Mouse (Mus musculus): Measurements from ENCODE around the gene Spns1.
A peak's percentile ranks its signal among the peaks of the same experiment; 100 is the strongest.
"Not testable (repeated sequence)": the region's sequence is repeated elsewhere in the genome, so short reads cannot be mapped to it uniquely, and the experiment has no call there.

Gene Spns1

DNA sequence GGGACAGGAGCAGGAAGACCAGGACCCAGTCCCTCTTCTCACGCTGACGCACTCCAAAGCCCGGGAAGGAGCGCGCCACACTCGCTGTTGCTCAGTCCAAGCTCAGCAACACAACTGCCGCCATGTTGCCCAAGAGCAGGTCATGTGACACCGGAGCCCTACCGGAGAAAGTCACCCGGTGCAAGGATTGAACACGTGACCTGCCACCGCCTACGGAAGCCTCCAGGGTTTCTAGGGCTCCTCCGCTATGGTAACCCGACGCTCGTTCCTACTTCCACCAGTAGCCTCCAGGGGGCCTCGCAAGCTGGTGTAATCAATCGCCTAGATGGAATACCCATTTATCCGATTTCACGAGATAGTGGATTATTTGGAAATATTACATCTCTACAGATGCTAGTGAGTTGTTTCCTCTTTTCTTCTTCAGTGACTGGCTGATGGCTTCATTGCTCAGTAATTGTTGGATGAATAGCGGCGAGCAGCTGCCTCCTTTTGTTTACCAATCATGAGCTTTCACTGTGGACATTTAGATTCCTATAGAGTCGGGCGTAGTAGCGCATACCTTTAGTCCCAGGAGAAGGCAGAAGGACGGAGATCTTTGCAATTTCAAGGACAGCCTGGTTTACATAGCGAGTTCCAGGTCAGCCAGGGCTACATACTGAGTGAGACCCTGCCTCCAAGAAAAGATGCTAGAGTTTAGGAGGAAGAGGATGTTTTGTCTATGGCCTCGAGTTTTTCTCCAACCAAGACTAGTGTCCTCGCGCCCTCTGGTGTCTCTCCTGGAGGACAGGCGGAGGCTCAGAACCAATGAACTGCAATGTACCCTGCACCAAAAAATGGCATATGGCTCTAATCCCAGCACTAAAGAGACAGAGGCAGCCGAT lies at the start of gene Spns1:
Gene Spns1 (minus strand): TSS at position 173 of the 881 bp plus-strand sequence.
- DNase-seq = peak; percentile 97

DNA sequence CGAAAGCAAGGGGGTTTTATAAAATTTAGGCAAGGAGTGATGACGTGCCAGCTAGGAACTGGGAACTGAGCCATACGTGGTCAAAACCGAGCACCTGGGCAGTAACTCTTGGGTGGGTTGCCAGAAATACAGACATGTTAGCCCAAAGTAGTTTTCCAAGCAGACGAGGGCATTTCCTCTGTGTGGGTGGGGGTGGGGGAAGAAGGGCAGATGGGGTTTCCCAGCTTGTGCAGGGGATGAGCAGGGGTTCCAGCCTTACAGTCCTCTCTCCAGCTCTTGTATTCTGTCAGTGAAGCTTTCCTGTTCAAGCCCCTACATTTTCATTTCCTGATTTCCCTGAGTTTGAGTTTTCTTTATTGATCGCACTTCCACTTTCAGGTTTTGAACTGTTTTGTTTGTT lies 46.9 kb upstream of the Spns1 start:
- DNase-seq = no peak

DNA sequence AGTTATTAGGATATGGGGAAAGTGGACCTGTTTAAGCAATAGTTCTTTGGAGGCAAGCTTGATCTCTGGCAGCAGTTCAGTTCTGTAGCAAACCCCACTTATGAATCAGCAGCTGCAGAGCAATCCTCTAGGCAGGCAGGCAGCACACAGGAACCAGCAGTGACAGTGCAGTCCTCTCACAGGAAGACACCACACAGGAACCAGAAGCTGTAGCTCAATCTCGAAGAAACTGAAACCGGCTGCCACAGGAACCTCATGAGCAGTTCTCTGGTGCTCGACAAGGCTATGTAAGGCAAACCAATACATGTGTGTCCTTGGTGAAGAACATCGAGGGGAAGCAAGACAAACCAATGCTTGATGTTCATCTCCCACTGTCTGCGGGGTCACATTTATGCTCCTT lies 44.5 kb upstream of the Spns1 start:
- DNase-seq = no peak

DNA sequence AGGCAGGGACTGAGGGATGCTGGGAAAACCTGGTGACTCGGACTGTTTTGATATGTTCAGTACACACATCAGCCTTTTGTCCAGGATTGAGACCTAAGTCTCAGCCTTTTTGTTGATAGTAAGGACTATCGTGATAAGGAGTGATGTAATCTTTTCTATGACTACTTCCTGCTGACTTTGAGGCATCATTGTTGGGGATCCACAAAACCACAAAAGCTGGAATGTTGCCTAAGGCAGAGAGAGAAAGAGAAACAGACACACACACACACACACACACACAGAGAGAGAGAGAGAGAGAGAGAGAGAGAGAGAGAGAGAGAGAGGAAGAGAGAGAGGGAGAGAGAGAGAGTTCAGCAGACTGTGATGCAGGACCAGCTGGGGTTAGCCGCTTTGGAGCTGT lies 41.2 kb upstream of the Spns1 start:
- no peak for DNase-seq

DNA sequence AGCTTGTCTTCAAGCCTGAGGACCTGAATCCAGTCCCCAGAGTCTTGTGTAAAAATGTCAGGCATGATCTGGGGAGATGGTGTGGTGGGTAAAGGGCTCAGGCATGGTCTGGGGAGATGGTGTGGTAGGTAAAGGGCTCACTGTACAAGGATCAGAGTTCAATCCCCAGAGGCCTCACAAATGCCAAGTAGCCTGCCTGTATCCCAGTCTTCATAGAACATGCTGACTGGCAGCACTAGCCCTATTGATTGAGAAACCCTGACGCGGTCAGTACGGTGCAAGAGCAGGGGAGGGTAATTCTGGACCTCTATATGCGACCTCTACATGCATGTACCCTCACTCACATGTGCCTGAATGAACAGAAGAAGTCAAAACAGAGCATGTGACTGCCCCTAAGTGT lies 40.4 kb upstream of the Spns1 start:
- DNase-seq = no peak

DNA sequence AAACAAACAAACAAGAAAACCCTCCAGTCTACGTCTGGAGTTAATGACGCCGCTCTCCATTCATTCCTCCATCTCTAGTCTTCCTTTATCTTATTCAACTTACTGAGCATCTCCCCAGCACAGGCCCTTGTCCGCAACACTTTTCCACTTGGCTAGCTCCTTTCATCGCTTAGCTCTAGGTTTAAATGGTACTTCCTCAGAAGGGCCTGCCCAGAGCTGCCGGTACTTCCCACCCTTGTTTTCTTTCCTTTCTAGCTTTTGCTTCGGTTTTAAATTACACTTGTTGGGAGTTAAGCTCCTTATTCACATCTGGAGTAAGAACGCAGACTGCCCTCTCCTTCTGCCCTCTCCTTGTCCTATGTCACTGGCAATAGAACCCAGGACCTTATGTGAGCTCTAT lies 39.8 kb upstream of the Spns1 start:
- DNase-seq = no peak

DNA sequence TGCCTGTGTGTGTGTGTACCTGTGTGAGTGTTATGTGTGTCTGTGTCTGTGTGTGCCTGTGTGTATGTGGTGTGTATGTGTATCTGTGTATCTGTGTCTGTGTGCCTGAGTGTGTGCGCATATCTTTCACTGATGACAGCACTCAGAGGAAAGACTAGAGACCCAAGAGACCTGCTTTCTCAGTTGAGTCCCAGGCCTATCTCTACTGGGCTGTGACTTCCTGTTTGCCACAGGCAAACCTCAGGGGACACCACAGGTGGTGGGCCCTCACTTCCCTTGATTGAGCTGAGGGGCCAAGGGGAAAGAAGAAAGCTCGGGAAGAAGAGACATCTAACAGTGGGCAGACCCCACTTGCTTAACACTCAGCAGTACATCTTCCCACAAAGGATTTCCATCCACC lies 39.4 kb upstream of the Spns1 start:
- no peak for DNase-seq

DNA sequence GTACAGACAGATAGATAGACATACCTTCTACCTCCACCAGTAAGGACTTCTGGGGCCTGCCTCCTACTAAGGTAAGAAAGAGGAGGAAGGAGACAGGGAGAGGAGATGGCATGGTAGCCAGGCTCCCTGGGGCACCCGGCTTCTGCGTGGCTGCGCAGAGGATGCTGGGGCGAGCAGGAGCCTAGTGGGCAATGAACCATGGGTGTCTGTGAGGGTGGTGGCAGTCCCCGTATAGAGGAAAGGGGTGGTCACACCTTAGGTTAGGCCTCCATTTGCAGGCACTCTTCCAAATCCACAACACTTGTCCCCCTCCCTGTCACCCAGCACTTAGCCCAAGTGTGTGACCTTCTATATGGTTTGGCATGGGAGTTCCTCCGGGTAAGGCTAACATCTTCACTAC lies 37.5 kb upstream of the Spns1 start, which contains the start of gene Cd19:
Gene Cd19 (minus strand): TSS at position 165 of the 400 bp plus-strand sequence.
- DNase-seq = no peak

DNA sequence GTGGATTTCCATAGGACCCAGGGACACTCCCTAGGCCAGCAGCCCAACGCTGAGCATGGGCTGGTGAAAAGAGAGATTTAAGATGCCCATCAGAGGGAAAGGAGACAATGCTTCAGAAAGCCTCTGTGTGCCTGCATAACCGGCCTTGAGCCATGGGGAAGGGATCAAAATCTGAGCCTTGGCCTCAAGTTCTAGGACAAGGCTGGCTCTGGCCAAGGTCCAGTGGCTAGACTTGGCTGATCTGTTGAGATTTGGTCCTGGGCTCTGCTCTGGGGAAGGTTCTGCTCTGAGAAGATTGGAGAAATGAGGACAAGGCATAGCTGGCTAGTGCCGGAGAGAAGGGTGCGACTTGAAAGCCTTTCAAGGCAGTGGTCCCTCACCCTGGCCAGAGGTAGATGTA lies 33.8 kb upstream of the Spns1 start:
- no peak for DNase-seq

DNA sequence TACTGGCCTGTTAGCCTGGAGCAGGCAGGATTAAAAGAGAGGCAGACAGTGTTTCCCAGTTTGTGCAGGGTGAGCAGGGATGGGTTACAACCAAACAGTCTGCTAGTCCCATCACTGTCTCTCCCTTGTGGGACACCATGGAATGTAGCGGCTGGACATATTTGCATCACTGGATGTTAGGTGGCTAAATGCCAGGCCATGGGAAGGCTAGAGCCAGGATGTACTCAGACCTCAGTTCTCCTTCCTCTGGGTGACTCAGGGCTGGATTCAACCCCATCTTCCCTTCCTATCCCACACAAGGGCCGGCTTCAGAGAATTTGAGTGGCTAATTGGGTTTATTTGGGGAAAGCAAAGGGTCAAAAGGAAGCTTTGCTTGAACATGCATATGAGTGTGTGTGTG lies 31.4 kb upstream of the Spns1 start:
- DNase-seq = no peak

DNA sequence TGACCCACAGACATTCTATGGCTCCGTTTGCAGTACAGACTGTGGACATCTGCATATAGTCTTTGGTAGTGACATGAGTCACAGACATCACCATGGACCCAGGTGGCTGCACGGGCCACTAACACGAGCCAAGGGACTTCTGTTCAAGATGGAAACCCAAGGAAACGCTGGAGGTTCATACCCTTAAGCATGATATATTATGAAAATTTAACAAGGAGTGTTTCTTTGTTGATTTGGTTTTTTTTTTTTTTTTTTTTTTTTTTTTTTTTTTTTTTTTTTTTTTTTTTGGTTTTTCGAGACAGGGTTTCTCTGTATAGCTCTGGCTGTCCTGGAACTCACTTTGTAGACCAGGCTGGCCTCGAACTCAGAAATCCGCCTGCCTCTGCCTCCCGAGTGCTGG lies 25.3 kb upstream of the Spns1 start:
- not testable (repeated sequence) for DNase-seq

DNA sequence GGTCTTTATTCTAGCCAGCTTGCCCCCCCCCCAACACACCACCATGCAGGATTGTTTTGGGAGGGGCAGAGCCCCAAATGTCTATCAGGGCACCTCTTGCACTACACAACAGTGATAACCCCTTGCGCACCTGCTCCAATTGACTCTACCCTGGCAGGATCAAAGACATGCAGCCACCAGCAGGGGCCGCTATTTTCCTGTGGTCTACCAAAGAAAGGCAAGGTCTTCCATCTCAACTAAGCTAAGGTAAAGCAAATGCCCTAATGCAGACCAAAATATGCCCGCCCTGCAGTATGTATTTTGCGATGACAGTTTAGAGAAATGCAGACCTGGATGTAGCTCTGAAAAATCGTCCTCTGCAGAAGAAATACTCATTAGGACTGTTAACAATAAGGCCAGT lies 22.3 kb upstream of the Spns1 start:
- DNase-seq = peak; percentile 71

DNA sequence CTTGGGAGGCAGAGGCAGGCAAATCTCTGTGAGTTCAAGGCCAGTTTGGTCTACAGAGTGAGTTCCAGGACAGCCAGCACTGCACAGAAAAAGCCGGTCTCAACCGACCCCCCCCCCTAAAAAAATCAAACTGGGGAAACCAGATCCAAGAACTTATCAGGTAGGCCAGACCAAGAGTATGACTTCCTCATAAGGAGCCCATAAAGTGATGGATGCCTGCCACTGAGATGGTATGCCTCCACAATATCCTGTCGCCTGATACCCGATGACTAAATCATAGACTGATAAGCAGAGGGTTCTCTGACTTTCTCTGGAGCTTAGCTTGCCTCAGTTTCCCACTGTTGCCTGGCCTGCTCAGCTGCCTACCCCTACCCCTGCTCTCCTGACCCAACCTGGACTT lies 20.6 kb upstream of the Spns1 start:
- DNase-seq = no peak

DNA sequence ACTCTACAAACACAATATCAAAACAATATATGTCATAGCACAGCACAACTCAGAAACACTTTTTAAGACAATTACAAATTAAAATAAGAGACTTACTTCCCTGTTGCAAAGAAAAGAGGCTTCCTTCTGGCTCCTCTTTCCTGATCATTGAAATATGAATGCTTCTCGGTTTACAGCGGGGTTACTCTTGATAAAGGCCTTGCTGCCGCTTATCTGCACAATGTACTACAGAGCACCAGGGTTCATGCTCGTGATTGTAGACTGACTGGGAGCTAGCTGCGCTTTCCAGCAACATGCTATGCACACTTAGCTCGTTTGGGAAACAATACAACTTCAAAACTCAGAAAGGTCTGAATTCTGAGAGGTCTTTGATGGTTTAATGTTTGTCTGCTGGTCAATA lies 20.0 kb upstream of the Spns1 start:
- no peak for DNase-seq

DNA sequence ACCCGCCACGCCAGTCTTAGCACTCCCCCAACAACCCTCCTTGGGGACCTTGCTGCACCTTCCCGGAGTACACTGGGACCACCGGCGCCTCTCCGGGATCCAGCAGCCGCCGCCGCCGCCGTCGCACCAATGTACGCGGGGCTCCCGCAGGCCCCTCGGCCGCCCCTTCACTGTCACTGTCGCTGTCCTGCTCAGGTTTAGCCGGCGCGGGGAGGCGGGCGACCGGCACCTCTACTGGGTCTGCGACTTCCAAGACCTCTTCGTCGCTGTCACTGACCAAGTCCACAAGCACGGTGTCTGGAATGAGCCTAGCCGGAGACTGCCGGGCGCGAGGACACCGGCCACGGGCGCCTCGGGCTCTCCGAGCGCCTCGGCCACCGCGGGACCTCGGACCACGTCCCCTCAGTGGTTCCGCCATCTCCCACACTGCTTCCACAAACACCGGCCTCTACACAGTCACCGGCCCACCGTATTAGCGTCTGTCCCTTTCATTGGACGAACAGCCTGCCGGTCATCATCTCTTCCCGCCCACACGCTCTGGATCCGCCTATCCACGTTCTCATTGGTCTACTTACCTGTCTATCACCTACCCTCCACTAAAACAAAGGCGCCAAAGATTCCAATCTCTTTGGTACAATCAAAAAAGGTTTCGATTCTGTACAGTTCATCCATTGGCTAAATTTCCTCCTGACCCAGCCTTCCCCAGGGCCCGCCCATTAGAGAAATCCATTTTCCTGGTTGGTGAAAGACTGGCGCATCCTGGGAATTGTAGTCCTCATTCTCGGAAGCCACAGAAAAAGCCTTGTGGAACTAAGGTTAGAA lies 19.3 kb upstream of the Spns1 start, which contains the start of gene Nfatc2ip:
Gene Nfatc2ip (minus strand): TSS at position 440 of the 822 bp plus-strand sequence.
- DNase-seq = peak; percentile 96

DNA sequence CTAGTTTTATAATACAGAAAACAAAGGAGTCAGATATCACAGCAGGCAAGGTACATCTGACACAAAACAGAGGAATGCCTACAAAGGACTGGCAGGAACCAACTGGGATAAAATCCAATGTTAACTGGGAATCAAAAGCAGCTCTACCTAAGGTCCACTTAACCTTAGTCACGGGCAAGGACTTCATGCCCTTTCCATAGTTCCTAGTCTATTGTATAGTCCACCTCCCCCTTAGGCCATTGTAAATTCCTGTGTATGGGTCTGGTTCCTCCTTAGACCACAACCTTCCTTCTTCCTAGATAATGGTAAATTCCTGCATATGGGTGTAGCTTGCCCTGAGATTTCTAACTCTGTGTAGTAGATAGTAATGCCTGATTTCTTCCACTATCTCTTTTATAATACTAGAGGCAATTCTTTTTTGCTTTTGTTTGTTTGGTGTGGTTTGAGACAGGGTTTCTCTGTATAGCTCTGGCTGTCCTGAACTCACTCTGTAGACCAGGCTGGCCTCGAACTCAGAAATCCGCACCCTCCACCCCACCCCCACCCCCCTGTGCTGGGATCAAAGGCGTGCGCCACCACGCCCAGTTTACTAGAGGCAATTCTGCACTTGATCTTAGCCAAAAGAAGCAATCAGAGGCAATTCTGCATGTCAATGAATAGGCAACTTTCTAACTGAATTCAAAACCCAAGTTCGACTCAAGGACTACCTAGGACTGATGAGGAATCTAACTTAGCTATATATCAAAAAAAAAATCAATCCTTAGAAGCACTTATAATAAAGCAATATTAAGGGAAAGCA lies 15.0 kb upstream of the Spns1 start:
- not testable (repeated sequence) for DNase-seq

DNA sequence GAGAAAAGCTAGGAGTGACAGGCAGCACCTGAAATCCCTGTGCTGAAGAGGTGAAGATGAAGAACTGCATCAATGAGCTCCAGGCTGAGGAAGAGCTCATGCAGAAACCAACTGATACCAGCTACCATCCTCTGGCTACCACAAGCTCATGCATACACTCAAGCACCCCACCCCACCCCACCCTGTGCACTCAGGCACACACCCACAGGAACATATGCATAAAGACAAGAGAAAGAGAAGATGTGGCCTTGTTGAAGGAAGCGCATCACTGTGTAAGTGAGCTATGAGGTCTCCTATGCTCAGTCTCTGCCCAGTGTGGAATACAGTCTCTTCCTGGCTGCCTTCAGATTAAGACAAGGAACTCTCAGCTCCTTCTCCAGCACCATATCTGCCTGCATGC lies 10.9 kb upstream of the Spns1 start:
- DNase-seq = no peak

DNA sequence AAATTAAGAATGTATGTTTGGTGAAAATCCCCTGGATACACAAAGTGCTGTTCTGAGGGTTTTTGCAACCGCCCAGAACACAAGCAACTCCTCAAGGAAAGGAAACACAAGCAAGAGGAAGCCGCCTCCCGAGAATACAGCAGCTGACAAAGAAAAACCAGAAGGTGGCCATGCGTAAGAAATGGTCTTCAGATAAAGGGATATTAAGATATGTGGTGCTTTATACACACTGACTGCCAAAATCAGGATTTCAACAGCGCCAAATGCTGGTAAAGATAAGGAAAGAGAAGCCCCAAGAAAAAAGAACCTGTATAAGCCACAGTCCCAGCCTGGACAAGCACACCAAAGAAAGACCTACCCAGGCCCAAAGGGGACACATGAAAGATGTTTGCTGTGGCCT lies 6.3 kb upstream of the Spns1 start:
- DNase-seq = no peak

DNA sequence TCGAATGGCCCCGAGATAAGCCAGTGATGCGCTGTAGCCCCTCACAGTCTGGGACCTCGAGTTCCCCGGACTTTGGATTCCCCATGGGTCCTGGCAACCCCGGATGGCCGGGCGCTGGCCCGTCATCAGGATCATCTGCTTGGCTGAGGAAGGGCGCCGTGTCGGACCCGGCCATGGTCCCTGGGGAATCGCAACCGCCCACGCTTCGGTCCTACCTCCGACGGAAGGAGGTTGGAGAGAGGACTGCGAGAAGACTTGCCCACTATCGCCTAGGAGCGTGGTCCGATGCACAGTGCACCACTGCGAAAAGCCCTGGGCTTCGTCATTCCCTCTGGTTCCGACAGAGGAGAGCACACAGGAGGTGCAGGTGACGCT lies 360 bp downstream of the Spns1 start:
- DNase-seq = no peak

DNA sequence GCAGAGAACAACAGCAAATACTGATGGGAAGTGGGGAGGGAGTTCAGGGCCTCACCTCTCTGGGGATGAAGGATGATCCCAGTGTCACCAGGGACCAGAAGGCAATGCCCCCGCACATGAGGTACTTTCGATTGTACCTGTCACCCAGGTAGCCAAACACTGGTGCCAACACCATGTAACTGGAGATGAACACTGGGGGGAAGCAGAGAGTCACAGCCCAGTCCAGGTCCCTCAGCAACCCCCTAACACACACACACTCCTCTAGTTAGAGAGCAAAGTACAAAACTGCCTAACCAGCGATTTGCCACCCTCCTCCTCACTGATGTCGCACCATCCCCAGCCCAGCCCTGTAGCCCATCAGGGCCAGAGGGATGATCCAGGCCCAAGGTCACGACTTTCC lies 2.2 kb downstream of the Spns1 start:
- no peak for DNase-seq

DNA sequence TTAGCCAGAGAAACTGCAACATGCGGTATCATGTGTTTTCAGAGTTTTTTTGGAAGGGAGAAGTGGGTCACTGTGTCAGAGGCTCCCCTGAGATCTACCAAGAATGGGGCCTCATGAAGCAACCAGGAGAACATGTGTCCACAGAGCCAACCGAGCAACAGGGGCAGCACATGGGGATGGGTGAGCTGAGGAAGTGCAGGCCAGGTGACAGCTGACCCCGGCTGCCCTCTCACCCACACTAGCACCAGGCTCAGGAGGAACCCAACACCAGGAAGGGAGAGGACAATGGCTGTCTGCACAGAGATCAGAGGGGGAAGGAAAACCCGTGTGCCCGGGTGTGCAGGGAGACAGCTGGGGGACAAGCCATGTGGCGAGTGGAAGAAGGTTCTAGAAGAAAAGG lies 2.7 kb downstream of the Spns1 start:
- DNase-seq = no peak

DNA sequence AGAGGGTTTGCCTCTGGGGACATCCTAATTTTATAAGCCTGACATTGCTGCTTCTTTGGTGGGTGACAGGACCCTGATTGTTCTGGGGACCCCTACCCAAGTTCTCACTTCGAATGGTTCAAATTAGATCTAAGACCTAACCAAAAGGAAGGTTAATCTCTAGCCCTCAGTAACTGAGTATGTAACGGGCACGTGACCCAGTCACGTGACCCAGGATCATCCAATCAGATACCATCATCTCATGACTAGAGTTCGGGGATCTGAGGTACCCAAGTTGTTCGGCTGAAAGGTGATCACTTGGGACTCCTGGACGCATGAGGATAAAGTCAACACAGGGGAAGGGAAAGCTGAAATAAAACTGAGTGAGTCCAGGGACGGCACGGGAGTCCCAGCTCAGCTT lies 4.2 kb downstream of the Spns1 start:
- no peak for DNase-seq

DNA sequence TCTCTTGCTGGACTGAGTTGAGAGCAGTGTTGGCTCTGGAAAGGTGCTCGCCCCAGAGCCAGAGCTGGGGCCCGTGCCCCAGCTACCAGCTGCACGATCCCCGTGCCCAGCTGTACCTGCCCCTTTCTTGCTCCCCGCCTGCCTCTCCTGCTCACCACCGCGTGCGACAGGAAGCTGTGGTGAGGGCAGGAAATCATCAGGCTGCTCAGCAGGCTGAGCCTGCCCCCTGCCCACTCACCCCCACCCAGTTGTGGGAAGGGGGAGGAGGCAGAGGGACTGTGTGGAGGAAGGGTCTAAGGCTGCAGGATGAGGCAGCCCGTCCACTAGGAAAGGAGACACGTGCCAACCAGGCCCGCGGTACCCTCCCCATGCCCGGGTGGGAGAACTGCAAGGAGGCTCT lies 7.9 kb downstream of the Spns1 start, which contains the start of gene Lat:
Gene Lat (minus strand): TSS at position 178 of the 400 bp plus-strand sequence.
- no peak for DNase-seq

Measured in cerebellum, adult 11-12 months (tissue).